ENCODE assay signal across 20 mouse cellular contexts in the genomic region with DNA sequence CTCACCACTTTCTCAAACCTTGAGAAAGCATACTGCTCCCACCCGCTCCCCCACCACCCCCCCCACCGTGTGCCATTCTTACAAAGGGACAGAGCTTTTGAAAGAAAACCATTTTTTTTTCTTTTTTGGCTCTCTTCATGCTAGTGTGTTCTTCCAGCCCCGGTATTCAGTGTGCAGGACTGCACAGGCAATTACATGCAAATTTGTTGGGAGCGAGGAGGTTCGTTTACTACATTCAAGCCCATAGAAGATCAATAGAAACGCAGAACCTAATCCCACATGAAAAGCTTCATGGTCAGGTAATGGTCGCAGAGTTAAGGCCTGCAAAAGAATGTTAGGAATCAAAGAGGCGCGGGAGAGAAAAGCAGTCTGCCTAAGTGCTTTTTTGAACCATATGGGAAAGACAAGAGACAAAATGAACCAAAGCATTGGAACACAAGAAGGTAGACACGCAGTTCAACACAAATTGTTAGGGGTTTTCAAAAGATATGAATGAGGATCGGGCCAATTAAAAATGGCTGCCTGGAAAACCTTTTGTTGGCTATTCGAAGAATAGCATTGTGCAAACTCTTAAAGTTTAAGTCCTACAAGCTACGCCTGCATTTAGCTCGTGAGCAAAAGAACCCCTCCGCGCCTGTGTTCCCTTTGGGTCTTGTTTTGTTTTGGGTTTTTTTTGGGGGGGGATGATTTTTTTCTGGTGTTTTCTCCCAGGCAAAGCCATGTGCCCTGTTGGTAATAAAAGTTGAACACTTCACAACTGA.
A peak's percentile ranks its signal among the peaks of the same experiment; 100 is the strongest.
DNase-seq lines count a peak whose midpoint lies in the region; ATAC-seq lines count a peak whose summit lies in the region.
"Had no signal": no experiment of that assay in that cellular context is flagged by ENCODE, and none has a peak within 500 bp of the region (broad histone marks: within the 10 kb centered on the region; RNA-seq: fewer than 3 reads in every experiment).

No protein-coding gene starts in this region.

- no peak overlapping the region for H3K9ac ChIP-seq in midbrain, embryonic 16.5 days (ENCODE audit: low read depth, low read length)
- H3K9ac ChIP-seq in forebrain, embryonic 11.5 days (ENCODE audit: low read length): no peak overlapping the region
- H3K9ac ChIP-seq in forebrain, embryonic 15.5 days (replicated peaks): no peak overlapping the region
- H3K9ac ChIP-seq: heart, embryonic 15.5 days; hindbrain, embryonic 14.5 days; intestine, embryonic 15.5 days had no signal

- peak; percentile 12 for DNase-seq in embryo, embryonic 11 days
- no peak for DNase-seq in embryo, embryonic 9.5 days (ENCODE audit: extremely low spot score)
- no peak for DNase-seq in midbrain, embryonic 10.5 days (ENCODE audit: low spot score)
- DNase-seq in forebrain, embryonic 11.5 days (ENCODE audit: low spot score): peak; percentile 70
- no peak for DNase-seq in thymus, postnatal 10 days (ENCODE audit: low spot score in 2 of 2)
- DNase-seq: adrenal gland, postnatal 10 days; cerebellum, adult 11-12 months; cerebellum, adult 9-10 months; cerebellum, postnatal 25 days; gastrocnemius, postnatal 14 days; heart, adult 2 months; heart, postnatal 14 days had no signal

- WGBS in midbrain, embryonic 10.5 days: 62% methylated on average over 16 of the region's 16 CpGs
- WGBS in midbrain, embryonic 16.5 days: 36% methylated on average over 16 of the region's 16 CpGs
- WGBS in forebrain, embryonic 11.5 days: 21% methylated on average over 16 of the region's 16 CpGs
- 10% methylated on average over 16 of the region's 16 CpGs for WGBS in forebrain, embryonic 15.5 days

- no peak overlapping the region for H3K4me2 ChIP-seq in midbrain, embryonic 16.5 days (ENCODE audit: low read length)
- peak overlapping the region; percentile 30; the same call in 1 of the 2 replicates for H3K4me2 ChIP-seq in forebrain, embryonic 11.5 days (ENCODE audit: low read depth, low read length, severe bottlenecking)
- H3K4me2 ChIP-seq in forebrain, embryonic 15.5 days (replicated peaks): 0 out of 2 replicates have a peak overlapping the region, but pooled peaks have one; percentile 17
- H3K4me2 ChIP-seq: heart, embryonic 11.5 days; heart, embryonic 15.5 days; hindbrain, embryonic 14.5 days; intestine, embryonic 15.5 days had no signal

- 0 out of 2 replicates have a peak overlapping the region, but pooled peaks have one; percentile 2 for H3K27ac ChIP-seq in midbrain, embryonic 10.5 days (replicated peaks)
- no peak overlapping the region for H3K27ac ChIP-seq in midbrain, embryonic 16.5 days (ENCODE audit: low read length)
- peak overlapping the region; percentile 88 for H3K27ac ChIP-seq in forebrain, embryonic 11.5 days (ENCODE audit: low read depth, low read length)
- 0 out of 2 replicates have a peak overlapping the region, but pooled peaks have one; percentile 1 for H3K27ac ChIP-seq in forebrain, embryonic 15.5 days (replicated peaks)
- H3K27ac ChIP-seq: heart, adult 2 months; heart, embryonic 15.5 days; hindbrain, embryonic 10.5 days; hindbrain, embryonic 14.5 days; intestine, embryonic 15.5 days had no signal

- no peak overlapping the region for H3K4me3 ChIP-seq in midbrain, embryonic 10.5 days
- H3K4me3 ChIP-seq in midbrain, embryonic 16.5 days (ENCODE audit: low read depth, low read length): no peak overlapping the region
- H3K4me3 ChIP-seq in forebrain, embryonic 11.5 days (ENCODE audit: low read depth, low read length): no peak overlapping the region
- H3K4me3 ChIP-seq in forebrain, embryonic 15.5 days: no peak overlapping the region
- H3K4me3 ChIP-seq: heart, adult 2 months; heart, embryonic 15.5 days; hindbrain, embryonic 10.5 days; intestine, embryonic 15.5 days had no signal

- H3K9me3 ChIP-seq in midbrain, embryonic 10.5 days (replicated peaks): no peaks in the 10 kb centered on the region
- H3K9me3 ChIP-seq in midbrain, embryonic 16.5 days (replicated peaks; ENCODE audit: control insufficient read depth, low read length, poor library complexity, severe bottlenecking): no peaks in the 10 kb centered on the region
- no peaks in the 10 kb centered on the region for H3K9me3 ChIP-seq in forebrain, embryonic 11.5 days (ENCODE audit: control insufficient read depth, low read length)
- no peaks in the 10 kb centered on the region for H3K9me3 ChIP-seq in forebrain, embryonic 15.5 days
- H3K9me3 ChIP-seq: heart, embryonic 15.5 days; hindbrain, embryonic 10.5 days; intestine, embryonic 15.5 days had no signal

- peaks cover 12% of the 10 kb centered on the region; the same call in 1 of the 2 replicates for H3K4me1 ChIP-seq in midbrain, embryonic 10.5 days
- H3K4me1 ChIP-seq in midbrain, embryonic 16.5 days (ENCODE audit: control insufficient read depth, insufficient read depth, low read length): no peaks in the 10 kb centered on the region
- peaks cover 4% of the 10 kb centered on the region; the same call in 1 of the 2 replicates for H3K4me1 ChIP-seq in forebrain, embryonic 11.5 days (replicated peaks; ENCODE audit: control insufficient read depth, insufficient read depth, low read length)
- peaks cover 9% of the 10 kb centered on the region for H3K4me1 ChIP-seq in forebrain, embryonic 15.5 days
- H3K4me1 ChIP-seq: heart, embryonic 15.5 days; hindbrain, embryonic 10.5 days; intestine, embryonic 15.5 days had no signal

- no peaks in the 10 kb centered on the region for H3K36me3 ChIP-seq in midbrain, embryonic 10.5 days
- H3K36me3 ChIP-seq in midbrain, embryonic 16.5 days (ENCODE audit: control insufficient read depth, insufficient read depth, low read length): no peaks in the 10 kb centered on the region
- H3K36me3 ChIP-seq in forebrain, embryonic 11.5 days (ENCODE audit: control insufficient read depth, insufficient read depth, low read length): no peaks in the 10 kb centered on the region
- no peaks in the 10 kb centered on the region for H3K36me3 ChIP-seq in forebrain, embryonic 15.5 days
- H3K36me3 ChIP-seq: heart, embryonic 15.5 days; hindbrain, embryonic 10.5 days; intestine, embryonic 15.5 days had no signal

- no peaks in the 10 kb centered on the region for H3K27me3 ChIP-seq in midbrain, embryonic 10.5 days (ENCODE audit: low read depth, poor library complexity, severe bottlenecking)
- no peaks in the 10 kb centered on the region for H3K27me3 ChIP-seq in midbrain, embryonic 16.5 days (ENCODE audit: control insufficient read depth, insufficient read depth, low read depth, low read length)
- no peaks in the 10 kb centered on the region for H3K27me3 ChIP-seq in forebrain, embryonic 11.5 days (ENCODE audit: control insufficient read depth, insufficient read depth, low read length)
- no peaks in the 10 kb centered on the region for H3K27me3 ChIP-seq in forebrain, embryonic 15.5 days
- H3K27me3 ChIP-seq: heart, embryonic 15.5 days; intestine, embryonic 15.5 days had no signal

- no peak for ATAC-seq in midbrain, embryonic 16.5 days
- peak; percentile 87 for ATAC-seq in forebrain, embryonic 11.5 days (replicated peaks; ENCODE audit: low FRiP score)
- no peak for ATAC-seq in forebrain, embryonic 15.5 days (replicated peaks)
- no peak for ATAC-seq in megakaryocyte progenitor cell, adult 5-6 weeks (replicated peaks; ENCODE audit: poor library complexity)
- ATAC-seq: intestine, embryonic 15.5 days had no signal

Comparison
In these comparisons a context has a peak if more than half of its experiments do, and no peak if none do; other contexts are left out.
1. DNase-seq: peak in embryo, embryonic 11 days (single experiment) and forebrain, embryonic 11.5 days (single experiment); none in embryo, embryonic 9.5 days (single experiment), midbrain, embryonic 10.5 days (single experiment) and thymus, postnatal 10 days (0 of 2).